Mouse (Mus musculus): ENCODE measurements around the gene Rbfox3.

DNA sequence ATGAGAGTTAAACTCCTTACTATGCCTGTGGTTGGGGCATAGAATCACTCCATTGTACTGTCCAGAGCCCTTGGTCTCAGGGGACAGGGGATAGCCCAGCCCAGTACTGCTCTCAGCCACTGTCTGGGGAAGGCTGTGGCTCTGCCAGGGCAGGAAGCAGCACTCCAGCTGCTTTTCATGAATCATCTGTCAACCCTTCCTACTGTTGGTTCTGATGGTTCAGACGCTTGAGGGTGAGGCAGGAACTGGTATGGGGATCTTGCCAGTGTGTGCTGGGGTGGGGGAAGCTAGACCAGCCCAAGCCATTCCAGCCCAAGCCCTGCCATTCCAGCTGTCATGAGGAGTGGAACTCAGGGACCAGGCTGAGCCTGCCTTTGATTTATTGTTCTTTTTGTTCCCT, 243.5 kb downstream of the Rbfox3 start:
- TF ChIP-seq CTCF (IDR thresholded peaks at IDR 0.05; ENCODE audit: low read depth) (no peak), EP300 (optimal IDR thresholded peaks at IDR 0.05) (no peak)

All from stomach, postnatal 0 days (tissue).